In genomic region chr4:32482138-32482537, GRCm38 (mm10) we compare ENCODE assay signal across 14 mouse cellular contexts.
DNase-seq lines count a peak whose midpoint lies in the region; ATAC-seq lines count a peak whose summit lies in the region.
"Had no signal": no experiment of that assay in that cellular context is flagged by ENCODE, and none has a peak within 500 bp of the region (broad histone marks: within the 10 kb centered on the region; RNA-seq: fewer than 3 reads in every experiment).

No protein-coding gene starts in this region.

- H3K4me3 ChIP-seq in embryonic facial prominence, embryonic 10.5 days: no peak overlapping the region
- no peak overlapping the region for H3K4me3 ChIP-seq in forebrain, embryonic 12.5 days (replicated peaks)
- H3K4me3 ChIP-seq in hindbrain, embryonic 14.5 days (replicated peaks; ENCODE audit: low read length): no peak overlapping the region
- H3K4me3 ChIP-seq in midbrain, embryonic 14.5 days (replicated peaks; ENCODE audit: low read depth, low read length): no peak overlapping the region
- H3K4me3 ChIP-seq: heart, embryonic 13.5 days; liver, embryonic 12.5 days; megakaryocyte, embryonic 14.5 days; neural tube, embryonic 12.5 days had no signal

- H3K36me3 ChIP-seq in embryonic facial prominence, embryonic 10.5 days (replicated peaks): no peaks in the 10 kb centered on the region
- H3K36me3 ChIP-seq in forebrain, embryonic 12.5 days (replicated peaks): no peaks in the 10 kb centered on the region
- H3K36me3 ChIP-seq in hindbrain, embryonic 14.5 days (replicated peaks; ENCODE audit: control insufficient read depth, insufficient read depth): no peaks in the 10 kb centered on the region
- no peaks in the 10 kb centered on the region for H3K36me3 ChIP-seq in midbrain, embryonic 14.5 days (ENCODE audit: control insufficient read depth, insufficient read depth, low read length)
- H3K36me3 ChIP-seq: heart, embryonic 13.5 days; liver, embryonic 12.5 days; neural tube, embryonic 12.5 days had no signal

- no peak for DNase-seq in embryonic facial prominence, embryonic 10.5 days (ENCODE audit: low spot score)
- no peak for DNase-seq in hindbrain, embryonic 14.5 days (ENCODE audit: low spot score)
- peak; percentile 50 for DNase-seq in midbrain, embryonic 14.5 days
- no peak for DNase-seq in cerebellum, postnatal 25 days
- DNase-seq in embryo, embryonic 10.5 days (ENCODE audit: low spot score): no peak
- no peak for DNase-seq in thymus, postnatal 0 days (ENCODE audit: low spot score)
- DNase-seq: right cerebral cortex, adult 18-20 months; thymus, adult 2 months had no signal

- H3K9me3 ChIP-seq in embryonic facial prominence, embryonic 10.5 days: no peaks in the 10 kb centered on the region
- no peaks in the 10 kb centered on the region for H3K9me3 ChIP-seq in forebrain, embryonic 12.5 days
- H3K9me3 ChIP-seq in hindbrain, embryonic 14.5 days (ENCODE audit: control insufficient read depth, low read length): no peaks in the 10 kb centered on the region
- no peaks in the 10 kb centered on the region for H3K9me3 ChIP-seq in midbrain, embryonic 14.5 days (ENCODE audit: control insufficient read depth, low read length)
- H3K9me3 ChIP-seq: heart, embryonic 13.5 days; liver, embryonic 12.5 days; megakaryocyte, embryonic 14.5 days; neural tube, embryonic 12.5 days had no signal

- no peaks in the 10 kb centered on the region for H3K27me3 ChIP-seq in embryonic facial prominence, embryonic 10.5 days (replicated peaks; ENCODE audit: low read depth, poor library complexity, severe bottlenecking)
- no peaks in the 10 kb centered on the region for H3K27me3 ChIP-seq in forebrain, embryonic 12.5 days
- H3K27me3 ChIP-seq in hindbrain, embryonic 14.5 days (ENCODE audit: control insufficient read depth, insufficient read depth, low read length): no peaks in the 10 kb centered on the region
- no peaks in the 10 kb centered on the region for H3K27me3 ChIP-seq in midbrain, embryonic 14.5 days (ENCODE audit: control insufficient read depth, insufficient read depth, low read length)
- H3K27me3 ChIP-seq: heart, embryonic 13.5 days; liver, embryonic 12.5 days; neural tube, embryonic 12.5 days had no signal

- no peak for ATAC-seq in forebrain, embryonic 12.5 days (ENCODE audit: low FRiP score)
- no peak for ATAC-seq in hindbrain, embryonic 14.5 days (ENCODE audit: low FRiP score)
- no peak for ATAC-seq in midbrain, embryonic 14.5 days (ENCODE audit: low FRiP score, low TSS enrichment)
- ATAC-seq in CD4-positive, CD25-positive, alpha-beta regulatory T cell, adult 4 months: no peak
- ATAC-seq: liver, embryonic 12.5 days had no signal

- no peak overlapping the region for H3K9ac ChIP-seq in forebrain, embryonic 12.5 days
- 0 out of 2 replicates have a peak overlapping the region, but pooled peaks have one; percentile 9 for H3K9ac ChIP-seq in hindbrain, embryonic 14.5 days
- H3K9ac ChIP-seq in midbrain, embryonic 14.5 days (replicated peaks; ENCODE audit: low read length): no peak overlapping the region
- H3K9ac ChIP-seq: liver, embryonic 12.5 days; neural tube, embryonic 12.5 days had no signal

- peaks cover 75% of the 10 kb centered on the region for H3K4me1 ChIP-seq in embryonic facial prominence, embryonic 10.5 days
- peaks cover 81% of the 10 kb centered on the region for H3K4me1 ChIP-seq in forebrain, embryonic 12.5 days
- H3K4me1 ChIP-seq in hindbrain, embryonic 14.5 days (replicated peaks; ENCODE audit: control insufficient read depth, insufficient read depth, low read length): peaks cover 76% of the 10 kb centered on the region
- H3K4me1 ChIP-seq in midbrain, embryonic 14.5 days (ENCODE audit: control insufficient read depth, insufficient read depth, low read length): peaks cover 76% of the 10 kb centered on the region
- H3K4me1 ChIP-seq: liver, embryonic 12.5 days; megakaryocyte, embryonic 14.5 days had no signal

- WGBS in embryonic facial prominence, embryonic 10.5 days: 72% methylated on average over 8 of the region's 8 CpGs
- WGBS in forebrain, embryonic 12.5 days: 68% methylated on average over 8 of the region's 8 CpGs
- 51% methylated on average over 8 of the region's 8 CpGs for WGBS in hindbrain, embryonic 14.5 days
- 43% methylated on average over 8 of the region's 8 CpGs for WGBS in midbrain, embryonic 14.5 days

- peak overlapping the region; percentile 54; the same call in 1 of the 2 replicates for H3K27ac ChIP-seq in embryonic facial prominence, embryonic 10.5 days (replicated peaks)
- peak overlapping the region; percentile 54; the same call in 1 of the 2 replicates for H3K27ac ChIP-seq in forebrain, embryonic 12.5 days
- peak overlapping the region; percentile 82 for H3K27ac ChIP-seq in hindbrain, embryonic 14.5 days
- peak overlapping the region; percentile 79 for H3K27ac ChIP-seq in midbrain, embryonic 14.5 days (replicated peaks; ENCODE audit: low read depth, low read length)
- H3K27ac ChIP-seq: liver, embryonic 12.5 days had no signal

- no peak overlapping the region for H3K4me2 ChIP-seq in forebrain, embryonic 12.5 days
- H3K4me2 ChIP-seq in hindbrain, embryonic 14.5 days (replicated peaks): 0 out of 2 replicates have a peak overlapping the region, but pooled peaks have one; percentile 6
- no peak overlapping the region for H3K4me2 ChIP-seq in midbrain, embryonic 14.5 days (ENCODE audit: low read length)
- H3K4me2 ChIP-seq: liver, embryonic 12.5 days had no signal
